In the genomic region with DNA sequence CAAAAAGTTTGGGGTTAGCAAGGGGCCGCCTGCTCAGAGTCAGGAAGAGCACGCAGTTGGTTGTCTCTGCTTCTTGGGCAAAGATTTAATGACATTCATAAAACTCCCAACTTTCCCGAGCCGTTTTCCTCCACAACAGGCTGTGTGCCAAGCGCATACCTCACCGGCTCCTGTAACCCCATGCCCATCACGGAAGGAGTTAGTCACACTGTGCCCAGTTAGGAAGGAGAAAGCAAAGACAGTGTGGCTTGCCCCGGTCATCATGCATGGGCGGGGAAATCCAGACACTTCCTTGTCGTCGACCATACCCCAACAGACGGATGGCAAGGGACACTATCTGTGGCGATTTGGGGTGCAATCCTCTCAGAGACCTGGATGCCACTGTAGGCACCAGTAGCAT, we compare ENCODE assay signal across 12 mouse cellular contexts. TPM values are rescaled to one million over a fixed set of nuclear protein-coding genes. Genes with fewer than 3 reads are reported as not detected.
DNase-seq lines count a peak whose midpoint lies in the region; ATAC-seq and TF ChIP-seq lines count a peak whose summit lies in the region.
"Had no signal": no experiment of that assay in that cellular context is flagged by ENCODE, and none has a peak within 500 bp of the region (broad histone marks: within the 10 kb centered on the region; RNA-seq: fewer than 3 reads in every experiment).

No protein-coding gene starts in this region.

- H3K9me3 ChIP-seq in heart, embryonic 14.5 days (ENCODE audit: control insufficient read depth, low read length), result no peaks in the 10 kb centered on the region
- no peaks in the 10 kb centered on the region for H3K9me3 ChIP-seq in kidney, embryonic 15.5 days (replicated peaks)
- H3K9me3 ChIP-seq: embryonic facial prominence, embryonic 12.5 days; megakaryocyte, embryonic 14.5 days; neural tube, embryonic 12.5 days had no signal

- in situ Hi-C loops in Patski (cut with MboI; ENCODE audit: low pct_unique_long_range_greater_than_20kb), result no loop called here

- peak overlapping the region; percentile 22; the same call in 1 of the 2 replicates for H3K9ac ChIP-seq in heart, embryonic 14.5 days (ENCODE audit: low read length)
- no peak overlapping the region for H3K9ac ChIP-seq in kidney, embryonic 15.5 days
- H3K9ac ChIP-seq: embryonic facial prominence, embryonic 12.5 days; neural tube, embryonic 12.5 days had no signal

- H3K4me1 ChIP-seq in heart, embryonic 14.5 days (ENCODE audit: control insufficient read depth in 2 of 2, insufficient read depth in 2 of 2, low read length in 2 of 2), result peaks cover 52 to 76% of the 10 kb centered on the region in 2 experiments
- H3K4me1 ChIP-seq in kidney, embryonic 15.5 days, result peaks cover 59% of the 10 kb centered on the region

- 52% methylated on average over 13 of the region's 13 CpGs for WGBS in heart, embryonic 14.5 days
- 69% methylated on average over 13 of the region's 13 CpGs for WGBS in kidney, embryonic 15.5 days

- no peak for TF ChIP-seq CTCF in Patski (IDR thresholded peaks at IDR 0.05)

- H3K27ac ChIP-seq in heart, embryonic 14.5 days (replicated peaks in 1 of 2; ENCODE audit: control insufficient read depth in 1 of 2, insufficient read depth in 1 of 2, low read depth in 2 of 2, low read length in 2 of 2), result peak overlapping the region; percentile 73 to 82
- 0 out of 2 replicates have a peak overlapping the region, but pooled peaks have one; percentile 19 for H3K27ac ChIP-seq in kidney, embryonic 15.5 days
- H3K27ac ChIP-seq: embryonic facial prominence, embryonic 12.5 days; neural tube, embryonic 12.5 days had no signal

- CTCF ChIA-PET in Patski (lab: Charles Lee), result interaction anchor here (1.6 kb wide), 1 partner anchor 10 kb away, joined by 7 read pairs; no protein-coding TSS in a partner anchor

- H3K27me3 ChIP-seq in heart, embryonic 14.5 days (ENCODE audit: control insufficient read depth, insufficient read depth, low read length), result no peaks in the 10 kb centered on the region
- H3K27me3 ChIP-seq in Patski, result no peaks in the 10 kb centered on the region
- no peaks in the 10 kb centered on the region for H3K27me3 ChIP-seq in kidney, embryonic 15.5 days
- H3K27me3 ChIP-seq: embryonic facial prominence, embryonic 12.5 days; megakaryocyte, embryonic 14.5 days; neural tube, embryonic 12.5 days had no signal

- no peak for DNase-seq in heart, adult 9 months (ENCODE audit: low spot score in 2 of 2)
- DNase-seq in 3T3-L1 (ENCODE audit: low read depth, low spot score) (peak; percentile 71), Patski (ENCODE audit: low read depth, low spot score) (no peak), adipocyte (ENCODE audit: low spot score) (no peak)
- no peak for DNase-seq in embryo, embryonic 9.5 days (ENCODE audit: extremely low spot score)
- DNase-seq: thymus, postnatal 4 days had no signal

- POLR2A ChIA-PET in Patski (lab: Charles Lee), result interaction anchor here (0.6 to 1.7 kb wide), 4 partner anchors 12 to 23 kb away, joined by 3 to 9 read pairs (median 4); partner anchors contain the start of gene Tnrc18

- peak overlapping the region; percentile 44 for H3K4me2 ChIP-seq in heart, embryonic 14.5 days (ENCODE audit: low read length)
- no peak overlapping the region for H3K4me2 ChIP-seq in kidney, embryonic 15.5 days
- H3K4me2 ChIP-seq: embryonic facial prominence, embryonic 12.5 days; neural tube, embryonic 12.5 days had no signal

- ATAC-seq in heart, embryonic 14.5 days (ENCODE audit: insufficient number of reproducible peaks, insufficient read depth, low FRiP score, low read depth), result no peak
- peak; percentile 80 for ATAC-seq in Patski
- no peak for ATAC-seq in kidney, embryonic 15.5 days (replicated peaks; ENCODE audit: low FRiP score)
- ATAC-seq in activated CD4-positive, CD25-positive, alpha-beta regulatory T cell, adult 4 months, result no peak

- H3K36me3 ChIP-seq in heart, embryonic 14.5 days (ENCODE audit: control insufficient read depth, insufficient read depth, low read length), result peaks cover 20% of the 10 kb centered on the region
- peaks cover 19% of the 10 kb centered on the region for H3K36me3 ChIP-seq in kidney, embryonic 15.5 days

- 0 out of 4 replicates have a peak overlapping the region, but pooled peaks of 1 of the 2 experiments have one; percentile 2 for H3K4me3 ChIP-seq in heart, embryonic 14.5 days (ENCODE audit: control insufficient read depth in 1 of 2, insufficient read depth in 1 of 2, low read depth in 1 of 2, low read length in 2 of 2)
- H3K4me3 ChIP-seq in kidney, embryonic 15.5 days (replicated peaks), result no peak overlapping the region
- H3K4me3 ChIP-seq: embryonic facial prominence, embryonic 12.5 days; megakaryocyte, embryonic 14.5 days; neural tube, embryonic 12.5 days had no signal

RNA-seq across cellular contexts. Expression of gene Tnrc18, which starts 19.8 kb away (rescaled TPM):
- 28.1 and 31.0 TPM in 2 replicates for polyA plus RNA-seq in heart, embryonic 14.5 days (2014; fragmentation: Nextera tagmentation; extraction: Ambion mirVana)
- 116 TPM for polyA plus RNA-seq in Patski (2021)
- 21.6 and 28.1 TPM in 2 replicates for polyA plus RNA-seq in kidney, embryonic 15.5 days (2015; fragmentation: Nextera tagmentation; extraction: Ambion mirVana)
- 1 to 10 TPM; 4.1 to 4.3 TPM for polyA plus RNA-seq in activated CD4-positive, CD25-positive, alpha-beta regulatory T cell, adult 4 months (2017; shearing (Covaris generic))
